Mouse (Mus musculus): ENCODE results near the gene Tlcd1.

Gene Tlcd1

DNA sequence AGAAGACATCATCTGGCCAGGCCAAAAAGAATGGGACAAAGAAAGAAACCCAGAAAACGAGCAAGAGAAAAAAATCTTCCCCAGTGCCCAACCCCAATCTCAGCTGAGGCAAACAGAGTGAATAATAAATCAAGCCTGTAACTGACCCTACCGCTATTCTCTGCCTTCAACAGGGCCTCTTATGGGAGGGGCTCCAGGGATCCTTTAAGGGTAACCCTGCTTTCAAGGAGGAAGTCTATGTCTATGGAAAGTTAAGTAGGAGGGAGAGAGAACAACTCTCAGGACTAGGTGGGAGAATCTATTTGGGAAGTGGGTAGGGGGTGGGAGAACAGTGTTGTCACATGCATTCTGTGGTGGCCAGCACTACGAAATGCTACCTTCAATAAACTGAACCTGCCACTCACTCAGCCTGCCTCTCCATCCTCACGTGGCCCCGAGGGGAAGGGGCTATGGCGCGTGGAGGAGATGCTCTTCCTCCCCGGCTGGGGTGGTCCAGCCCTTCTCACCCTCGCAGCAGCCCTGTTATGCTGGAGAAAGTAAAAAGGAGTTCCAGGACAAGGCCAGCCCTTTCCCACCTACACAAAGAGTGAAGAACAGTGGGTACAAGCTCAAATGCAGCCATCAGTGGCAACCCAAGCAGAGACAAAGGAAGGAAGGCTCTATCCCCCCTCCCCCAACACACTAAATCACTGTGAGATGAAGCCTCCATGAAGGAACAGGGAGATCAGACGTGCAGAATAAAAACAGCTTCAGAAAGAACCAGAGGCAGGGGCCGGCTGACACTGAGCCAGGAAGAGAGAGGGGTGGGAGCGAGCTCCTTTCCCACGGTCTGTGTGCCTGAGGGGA, 29.1 kb downstream of the Tlcd1 start:
- DNase-seq (ENCODE audit: low spot score), result no peak

GRCm38 (mm10) chr11:78207190-78207589, 30.7 kb downstream of the Tlcd1 start:
- DNase-seq (ENCODE audit: low spot score), result no peak

DNA sequence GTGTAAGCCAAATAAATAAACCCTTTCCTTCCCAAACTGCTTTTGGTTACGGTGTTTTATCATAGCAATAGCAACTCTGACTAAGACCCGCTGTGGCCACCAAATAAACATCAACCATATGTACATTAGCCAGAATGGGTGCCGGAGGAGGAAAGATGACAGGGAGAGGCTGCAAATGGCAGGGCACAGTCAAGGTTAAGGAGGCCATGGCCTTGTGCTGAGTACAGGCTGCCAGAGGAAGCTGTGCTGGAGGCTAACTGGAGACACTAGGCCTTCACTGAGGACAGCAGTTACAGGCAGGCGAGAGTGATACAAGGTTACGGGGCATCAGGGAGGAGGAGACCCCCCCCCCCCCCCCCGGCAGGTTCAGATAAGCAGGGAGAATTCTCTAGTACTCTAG, 33.4 kb downstream of the Tlcd1 start:
- no peak for DNase-seq (ENCODE audit: low spot score)

DNA sequence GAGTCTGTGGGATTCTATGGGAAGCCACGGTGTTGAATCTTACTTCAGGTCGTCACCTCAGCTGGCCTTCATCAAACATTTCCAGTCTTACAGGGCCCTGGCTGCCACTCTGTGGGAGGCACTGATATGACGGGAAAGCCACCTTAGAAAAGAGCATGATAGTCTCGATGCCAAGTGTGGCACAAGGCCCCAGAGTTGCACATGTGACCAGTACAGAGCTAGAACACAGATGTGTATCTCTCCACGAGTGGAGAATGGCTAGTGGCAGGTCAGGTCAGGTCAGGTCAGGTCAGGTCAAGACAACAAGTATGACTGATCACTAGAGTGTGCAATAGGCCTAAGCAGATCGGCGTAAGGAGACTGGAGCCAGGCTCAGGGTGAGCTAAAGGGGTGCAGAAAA, 34.1 kb downstream of the Tlcd1 start:
- peak; percentile 42 for DNase-seq (ENCODE audit: low spot score)

GRCm38 (mm10) chr11:78211513-78211912, 35.0 kb downstream of the Tlcd1 start:
- peak; percentile 56 for DNase-seq (ENCODE audit: low spot score)

GRCm38 (mm10) chr11:78213086-78213817, 36.7 kb downstream of the Tlcd1 start:
- DNase-seq (ENCODE audit: low spot score), result no peak

DNA sequence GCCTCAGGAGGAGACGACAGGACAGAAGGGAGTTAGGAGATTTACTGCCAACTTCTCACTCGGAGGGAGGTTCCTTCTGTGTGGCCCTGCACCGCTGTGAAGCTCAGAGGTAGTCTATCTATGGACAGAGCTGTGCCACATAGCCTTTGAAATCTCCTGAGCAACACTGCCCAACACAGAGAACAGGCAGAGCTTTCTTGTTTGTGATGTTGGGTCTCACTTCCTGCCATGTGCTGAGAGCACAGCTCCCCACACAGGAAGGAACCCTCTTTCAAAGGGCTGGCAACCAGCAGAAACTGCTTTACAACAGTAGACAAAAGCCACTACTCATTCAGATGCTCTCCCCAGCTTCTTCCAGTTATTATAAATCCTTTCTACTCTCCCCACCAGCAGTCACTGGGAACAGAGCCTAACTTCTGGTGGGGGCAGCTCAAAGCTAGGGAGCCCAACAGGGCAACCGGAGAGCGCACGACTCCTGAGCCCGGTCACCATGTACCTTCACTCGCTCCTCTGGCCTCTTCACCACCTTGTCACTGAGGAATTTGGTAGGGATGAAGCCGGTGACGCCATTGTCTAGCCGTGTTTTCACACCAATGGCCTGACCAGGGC, 39.3 kb downstream of the Tlcd1 start:
- DNase-seq (ENCODE audit: low spot score), result no peak

GRCm38 (mm10) chr11:78223586-78223985, 47.1 kb downstream of the Tlcd1 start:
- no peak for DNase-seq (ENCODE audit: low spot score)
